Mouse (Mus musculus): Measurements from ENCODE around the gene Arid3c. TPM values are rescaled to one million over a fixed set of nuclear protein-coding genes. Genes with fewer than 3 reads are reported as not detected.

Gene Arid3c
- polyA plus RNA-seq, 1 experiment from 2014 or later: 0.12 TPM

- no peaks in the 10 kb centered on the region for H3K27me3 ChIP-seq (ENCODE audit: control insufficient read depth, insufficient read depth, low read length)
- 16% methylated on average over 8 of the region's 8 CpGs for WGBS
- peaks cover 28% of the 10 kb centered on the region for H3K4me1 ChIP-seq (ENCODE audit: control insufficient read depth, insufficient read depth, low read length)
- peak overlapping the region; percentile 87 for H3K27ac ChIP-seq (ENCODE audit: low read depth, low read length)
- peak overlapping the region; percentile 58; the same call in 1 of the 2 replicates for H3K9ac ChIP-seq (ENCODE audit: low read depth, low read length)
- H3K4me2 ChIP-seq (replicated peaks; ENCODE audit: low read depth, low read length): peak overlapping the region; percentile 58
- peaks cover 9% of the 10 kb centered on the region; the same call in 1 of the 2 replicates for H3K36me3 ChIP-seq (ENCODE audit: control insufficient read depth, insufficient read depth, low read length)
- H3K9me3 ChIP-seq (ENCODE audit: control insufficient read depth, low read length): no peaks in the 10 kb centered on the region
- peak overlapping the region; percentile 41 for H3K4me3 ChIP-seq (ENCODE audit: low read length)
- peak; percentile 82 for ATAC-seq (ENCODE audit: low FRiP score, low TSS enrichment)
These were observed 31.3 kb upstream of the Arid3c start for GRCm38 (mm10) chr4:41762099-41762687.

GRCm38 (mm10) chr4:41761680-41762079 is 30.7 kb upstream of the Arid3c start:
- Histone ChIP-seq H3K27ac (ENCODE audit: low read depth, low read length) (peak overlapping the region; percentile 87), H3K27me3 (ENCODE audit: control insufficient read depth, insufficient read depth, low read length) (no peaks in the 10 kb centered on the region), H3K9ac (ENCODE audit: low read depth, low read length) (peak overlapping the region; percentile 58; the same call in 1 of the 2 replicates), H3K4me3 (ENCODE audit: low read length) (peak overlapping the region; percentile 41; the same call in 1 of the 2 replicates), H3K9me3 (ENCODE audit: control insufficient read depth, low read length) (no peaks in the 10 kb centered on the region), H3K4me1 (ENCODE audit: control insufficient read depth, insufficient read depth, low read length) (peaks cover 28% of the 10 kb centered on the region), H3K36me3 (ENCODE audit: control insufficient read depth, insufficient read depth, low read length) (peaks cover 11% of the 10 kb centered on the region; the same call in 1 of the 2 replicates), H3K4me2 (replicated peaks; ENCODE audit: low read depth, low read length) (peak overlapping the region; percentile 58)
- ATAC-seq (ENCODE audit: low FRiP score, low TSS enrichment): no peak

- H3K4me3 ChIP-seq (ENCODE audit: low read length): peak overlapping the region; percentile 41
- H3K4me2 ChIP-seq (replicated peaks; ENCODE audit: low read depth, low read length): peak overlapping the region; percentile 58
- peak overlapping the region; percentile 58 for H3K9ac ChIP-seq (ENCODE audit: low read depth, low read length)
- WGBS: 62% methylated on average over 4 of the region's 4 CpGs
- peak overlapping the region; percentile 87; the same call in 1 of the 2 replicates for H3K27ac ChIP-seq (ENCODE audit: low read depth, low read length)
- ATAC-seq (ENCODE audit: low FRiP score, low TSS enrichment): no peak
- H3K4me1 ChIP-seq (ENCODE audit: control insufficient read depth, insufficient read depth, low read length): peaks cover 28% of the 10 kb centered on the region
- no peaks in the 10 kb centered on the region for H3K9me3 ChIP-seq (ENCODE audit: control insufficient read depth, low read length)
- peaks cover 11% of the 10 kb centered on the region; the same call in 1 of the 2 replicates for H3K36me3 ChIP-seq (ENCODE audit: control insufficient read depth, insufficient read depth, low read length)
- no peaks in the 10 kb centered on the region for H3K27me3 ChIP-seq (ENCODE audit: control insufficient read depth, insufficient read depth, low read length)
These were observed 30.0 kb upstream of the Arid3c start for GRCm38 (mm10) chr4:41760911-41761310.

GRCm38 (mm10) chr4:41760288-41760721 is 29.4 kb upstream of the Arid3c start:
- H3K27me3 ChIP-seq (ENCODE audit: control insufficient read depth, insufficient read depth, low read length): no peaks in the 10 kb centered on the region
- peak overlapping the region; percentile 58 for H3K9ac ChIP-seq (ENCODE audit: low read depth, low read length)
- peak overlapping the region; percentile 58 for H3K4me2 ChIP-seq (replicated peaks; ENCODE audit: low read depth, low read length)
- H3K36me3 ChIP-seq (ENCODE audit: control insufficient read depth, insufficient read depth, low read length): peaks cover 7% of the 10 kb centered on the region; the same call in 1 of the 2 replicates
- H3K27ac ChIP-seq (ENCODE audit: low read depth, low read length): peak overlapping the region; percentile 87; the same call in 1 of the 2 replicates
- H3K4me1 ChIP-seq (ENCODE audit: control insufficient read depth, insufficient read depth, low read length): peaks cover 28% of the 10 kb centered on the region
- peak overlapping the region; percentile 41 for H3K4me3 ChIP-seq (ENCODE audit: low read length)
- WGBS: under 1% methylated on average over 15 of the region's 15 CpGs
- peak; percentile 89 for ATAC-seq (ENCODE audit: low FRiP score, low TSS enrichment)
- H3K9me3 ChIP-seq (ENCODE audit: control insufficient read depth, low read length): no peaks in the 10 kb centered on the region

- Histone ChIP-seq H3K4me1 (ENCODE audit: control insufficient read depth, insufficient read depth, low read length) (peaks cover 28% of the 10 kb centered on the region), H3K36me3 (ENCODE audit: control insufficient read depth, insufficient read depth, low read length) (peaks cover 7% of the 10 kb centered on the region; the same call in 1 of the 2 replicates), H3K9me3 (ENCODE audit: control insufficient read depth, low read length) (no peaks in the 10 kb centered on the region), H3K9ac (ENCODE audit: low read depth, low read length) (peak overlapping the region; percentile 58), H3K27me3 (ENCODE audit: control insufficient read depth, insufficient read depth, low read length) (no peaks in the 10 kb centered on the region), H3K4me2 (replicated peaks; ENCODE audit: low read depth, low read length) (peak overlapping the region; percentile 58), H3K27ac (ENCODE audit: low read depth, low read length) (peak overlapping the region; percentile 68; the same call in 1 of the 2 replicates), H3K4me3 (ENCODE audit: low read length) (peak overlapping the region; percentile 41)
- WGBS: 40% methylated on average over 6 of the region's 6 CpGs
- no peak for ATAC-seq (ENCODE audit: low FRiP score, low TSS enrichment)
These were observed 28.8 kb upstream of the Arid3c start for GRCm38 (mm10) chr4:41759656-41760287.

GRCm38 (mm10) chr4:41759206-41759605 is 28.3 kb upstream of the Arid3c start:
- WGBS: 89% methylated on average over 9 of the region's 9 CpGs
- Histone ChIP-seq H3K4me1 (ENCODE audit: control insufficient read depth, insufficient read depth, low read length) (peaks cover 28% of the 10 kb centered on the region), H3K4me3 (ENCODE audit: low read length) (no peak overlapping the region), H3K27ac (ENCODE audit: low read depth, low read length) (peak overlapping the region; percentile 68; the same call in 1 of the 2 replicates), H3K9me3 (ENCODE audit: control insufficient read depth, low read length) (no peaks in the 10 kb centered on the region), H3K27me3 (ENCODE audit: control insufficient read depth, insufficient read depth, low read length) (no peaks in the 10 kb centered on the region), H3K36me3 (ENCODE audit: control insufficient read depth, insufficient read depth, low read length) (peaks cover 7% of the 10 kb centered on the region; the same call in 1 of the 2 replicates), H3K9ac (ENCODE audit: low read depth, low read length) (peak overlapping the region; percentile 18; the same call in 1 of the 2 replicates), H3K4me2 (replicated peaks; ENCODE audit: low read depth, low read length) (no peak overlapping the region)
- ATAC-seq (ENCODE audit: low FRiP score, low TSS enrichment): no peak

GRCm38 (mm10) chr4:41758701-41759100 is 27.8 kb upstream of the Arid3c start:
- no peak overlapping the region for H3K4me3 ChIP-seq (ENCODE audit: low read length)
- ATAC-seq (ENCODE audit: low FRiP score, low TSS enrichment): no peak
- no peaks in the 10 kb centered on the region for H3K9me3 ChIP-seq (ENCODE audit: control insufficient read depth, low read length)
- H3K27ac ChIP-seq (ENCODE audit: low read depth, low read length): no peak overlapping the region
- H3K36me3 ChIP-seq (ENCODE audit: control insufficient read depth, insufficient read depth, low read length): peaks cover 7% of the 10 kb centered on the region; the same call in 1 of the 2 replicates
- H3K9ac ChIP-seq (ENCODE audit: low read depth, low read length): no peak overlapping the region
- WGBS: 92% methylated on average over 4 of the region's 4 CpGs
- H3K27me3 ChIP-seq (ENCODE audit: control insufficient read depth, insufficient read depth, low read length): no peaks in the 10 kb centered on the region
- peaks cover 28% of the 10 kb centered on the region for H3K4me1 ChIP-seq (ENCODE audit: control insufficient read depth, insufficient read depth, low read length)
- no peak overlapping the region for H3K4me2 ChIP-seq (replicated peaks; ENCODE audit: low read depth, low read length)

- Histone ChIP-seq H3K4me2 (replicated peaks; ENCODE audit: low read depth, low read length) (no peak overlapping the region), H3K9ac (ENCODE audit: low read depth, low read length) (no peak overlapping the region), H3K27ac (ENCODE audit: low read depth, low read length) (no peak overlapping the region), H3K4me1 (ENCODE audit: control insufficient read depth, insufficient read depth, low read length) (peaks cover 28% of the 10 kb centered on the region), H3K36me3 (ENCODE audit: control insufficient read depth, insufficient read depth, low read length) (peaks cover 7% of the 10 kb centered on the region; the same call in 1 of the 2 replicates), H3K9me3 (ENCODE audit: control insufficient read depth, low read length) (no peaks in the 10 kb centered on the region), H3K27me3 (ENCODE audit: control insufficient read depth, insufficient read depth, low read length) (no peaks in the 10 kb centered on the region), H3K4me3 (ENCODE audit: low read length) (no peak overlapping the region)
- ATAC-seq (ENCODE audit: low FRiP score, low TSS enrichment): no peak
- 46% methylated on average over 11 of the region's 11 CpGs for WGBS
These were observed 27.1 kb upstream of the Arid3c start for GRCm38 (mm10) chr4:41758021-41758420.

GRCm38 (mm10) chr4:41757321-41757720 is 26.4 kb upstream of the Arid3c start:
- Histone ChIP-seq H3K27ac (ENCODE audit: low read depth, low read length) (no peak overlapping the region), H3K36me3 (ENCODE audit: control insufficient read depth, insufficient read depth, low read length) (peaks cover 7% of the 10 kb centered on the region; the same call in 1 of the 2 replicates), H3K4me3 (ENCODE audit: low read length) (no peak overlapping the region), H3K9ac (ENCODE audit: low read depth, low read length) (no peak overlapping the region), H3K9me3 (ENCODE audit: control insufficient read depth, low read length) (no peaks in the 10 kb centered on the region), H3K4me1 (ENCODE audit: control insufficient read depth, insufficient read depth, low read length) (peaks cover 22% of the 10 kb centered on the region), H3K27me3 (ENCODE audit: control insufficient read depth, insufficient read depth, low read length) (no peaks in the 10 kb centered on the region), H3K4me2 (replicated peaks; ENCODE audit: low read depth, low read length) (no peak overlapping the region)
- ATAC-seq (ENCODE audit: low FRiP score, low TSS enrichment): no peak
- 94% methylated on average over 13 of the region's 13 CpGs for WGBS
